ENCODE assay signal across 18 mouse cellular contexts in genomic region chr9:111453895-111454294, GRCm38 (mm10). TPM values are rescaled to one million over a fixed set of nuclear protein-coding genes. Genes with fewer than 3 reads are reported as not detected.
"Had no signal": no experiment of that assay in that cellular context is flagged by ENCODE, and none has a peak within 500 bp of the region (broad histone marks: within the 10 kb centered on the region; RNA-seq: fewer than 3 reads in every experiment).

No protein-coding gene starts in this region.

- DNase-seq: kidney, adult 18-20 months; kidney, adult 9 months; kidney, postnatal 14 days; left cerebral cortex, postnatal 4 days; liver, embryonic 13.5 days; lung, adult 2 months; lung, postnatal 14 days; lung, postnatal 4 days; retina, postnatal 1 day; thymus, adult 18-20 months; thymus, postnatal 36 days had no signal

- H3K4me1 ChIP-seq: liver, embryonic 13.5 days had no signal

- ATAC-seq: midbrain, embryonic 13.5 days; midbrain, embryonic 16.5 days had no signal

- H3K4me2 ChIP-seq: liver, embryonic 13.5 days; midbrain, embryonic 13.5 days; neural tube, embryonic 13.5 days had no signal

- H3K9me3 ChIP-seq: liver, embryonic 13.5 days; midbrain, embryonic 13.5 days; neural tube, embryonic 13.5 days had no signal

- H3K27ac ChIP-seq: liver, embryonic 13.5 days; midbrain, embryonic 13.5 days; neural tube, embryonic 13.5 days had no signal

- H3K27me3 ChIP-seq: liver, embryonic 13.5 days; midbrain, embryonic 13.5 days; neural tube, embryonic 13.5 days had no signal

- H3K4me3 ChIP-seq: liver, embryonic 13.5 days; midbrain, embryonic 13.5 days; myocyte; neural tube, embryonic 13.5 days had no signal

- H3K9ac ChIP-seq: liver, embryonic 13.5 days; midbrain, embryonic 13.5 days; neural tube, embryonic 13.5 days had no signal

- H3K36me3 ChIP-seq: liver, embryonic 13.5 days; midbrain, embryonic 13.5 days; neural tube, embryonic 13.5 days had no signal

RNA-seq across cellular contexts. Expression of gene Dclk3, which starts 15.0 kb away (rescaled TPM):
- total RNA-seq: megakaryocyte, adult 5-6 weeks; monocyte, adult 5-6 weeks; neutrophil, adult 5-6 weeks had no signal
- polyA plus RNA-seq: liver, embryonic 13.5 days; myocyte had no signal
